Mouse (Mus musculus) lung, postnatal 36 days (tissue): Measurements from ENCODE around the gene Pik3c2g.

Experiments used
- DNase-seq: peaks from one replicate; pipeline ENCODE4 v3.0.0; 2022; ENCODE audit warnings: mixed read lengths

Pik3c2g gene

DNA sequence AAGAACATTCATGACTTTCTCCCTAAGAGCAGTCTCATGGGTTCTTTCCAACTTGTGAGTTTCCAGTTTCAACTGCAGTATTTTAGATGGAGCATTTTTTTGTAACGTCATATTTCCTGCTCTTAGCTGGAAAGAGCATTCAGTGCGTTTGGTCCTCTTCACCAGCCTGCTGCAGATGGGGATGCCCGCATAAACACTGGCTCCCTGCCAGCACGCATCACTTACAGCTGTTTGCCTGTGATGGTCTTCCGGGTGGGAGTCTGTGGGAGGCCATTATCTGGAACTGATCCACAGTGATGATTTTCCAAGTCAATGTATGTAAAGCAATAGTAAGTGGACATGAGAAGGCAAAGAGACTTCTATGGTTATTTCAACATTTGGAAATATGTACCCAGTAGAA is 151.3 kb downstream of the Pik3c2g start:
- DNase-seq: no peak

DNA sequence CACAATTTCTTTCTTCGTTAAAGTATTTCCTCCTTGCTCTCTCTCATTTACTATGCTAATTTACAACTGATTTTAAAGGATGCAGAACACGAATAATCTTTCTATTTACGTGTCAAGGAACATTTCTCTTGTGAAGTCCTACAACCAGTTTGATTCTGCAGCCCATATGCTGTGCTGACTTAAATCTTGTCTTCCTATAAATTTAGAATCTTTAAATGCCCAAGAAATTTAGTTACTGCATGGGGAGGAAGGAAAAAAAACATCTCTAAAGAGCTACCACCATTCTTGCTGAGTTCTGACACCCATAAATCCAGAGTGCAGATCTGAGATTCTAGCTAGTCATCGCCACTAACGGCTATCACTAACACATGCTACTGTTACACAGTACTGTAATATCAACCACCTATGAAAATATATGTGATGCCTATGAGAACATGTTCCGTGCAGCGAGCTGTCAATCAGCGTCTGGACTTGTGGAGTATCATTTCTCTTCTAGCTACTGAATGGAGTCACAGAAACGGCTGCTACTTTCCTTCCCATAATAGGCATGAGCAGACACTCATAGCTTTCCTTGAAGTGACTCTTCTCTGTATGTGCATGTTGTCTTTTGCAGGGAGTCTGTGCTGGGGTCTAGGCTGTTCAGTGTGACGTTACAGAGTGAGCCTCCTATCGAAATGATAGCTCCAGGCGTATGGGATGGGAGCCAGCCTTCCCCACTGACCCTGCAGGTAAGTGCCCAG is 155.8 kb downstream of the Pik3c2g start:
- no peak for DNase-seq

DNA sequence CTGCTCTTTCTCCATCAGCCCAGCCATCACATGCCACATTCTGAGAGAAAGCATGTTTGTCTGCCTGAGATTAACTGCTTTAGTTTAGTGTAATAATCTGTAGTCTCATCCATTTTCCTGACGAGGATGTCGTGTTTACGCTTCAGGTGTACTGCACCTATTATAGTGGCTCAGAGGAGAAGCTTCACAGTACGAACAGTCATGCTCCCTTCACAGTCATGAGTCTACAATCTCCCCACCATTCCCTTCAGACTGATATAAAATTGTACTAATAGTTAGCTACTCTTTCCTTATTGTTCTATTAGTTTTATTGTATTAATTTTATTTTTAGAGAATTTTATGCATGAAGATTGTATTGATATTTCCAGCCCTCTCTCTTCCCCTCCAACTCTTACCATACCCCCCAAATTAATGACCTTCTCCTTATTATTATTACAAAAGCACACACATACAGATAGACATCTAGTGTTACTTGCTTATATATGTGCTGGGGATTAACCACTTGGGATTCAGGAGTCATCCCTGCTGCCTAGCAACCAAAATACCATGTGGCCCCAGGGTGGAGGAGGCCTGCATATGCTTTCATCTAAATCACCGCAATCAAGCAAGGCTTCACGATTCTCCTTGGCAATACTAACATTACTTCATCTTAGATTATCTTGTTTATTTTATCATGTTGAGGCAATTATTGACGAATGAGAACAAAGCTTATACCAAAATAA is 159.9 kb downstream of the Pik3c2g start:
- DNase-seq: no peak

DNA sequence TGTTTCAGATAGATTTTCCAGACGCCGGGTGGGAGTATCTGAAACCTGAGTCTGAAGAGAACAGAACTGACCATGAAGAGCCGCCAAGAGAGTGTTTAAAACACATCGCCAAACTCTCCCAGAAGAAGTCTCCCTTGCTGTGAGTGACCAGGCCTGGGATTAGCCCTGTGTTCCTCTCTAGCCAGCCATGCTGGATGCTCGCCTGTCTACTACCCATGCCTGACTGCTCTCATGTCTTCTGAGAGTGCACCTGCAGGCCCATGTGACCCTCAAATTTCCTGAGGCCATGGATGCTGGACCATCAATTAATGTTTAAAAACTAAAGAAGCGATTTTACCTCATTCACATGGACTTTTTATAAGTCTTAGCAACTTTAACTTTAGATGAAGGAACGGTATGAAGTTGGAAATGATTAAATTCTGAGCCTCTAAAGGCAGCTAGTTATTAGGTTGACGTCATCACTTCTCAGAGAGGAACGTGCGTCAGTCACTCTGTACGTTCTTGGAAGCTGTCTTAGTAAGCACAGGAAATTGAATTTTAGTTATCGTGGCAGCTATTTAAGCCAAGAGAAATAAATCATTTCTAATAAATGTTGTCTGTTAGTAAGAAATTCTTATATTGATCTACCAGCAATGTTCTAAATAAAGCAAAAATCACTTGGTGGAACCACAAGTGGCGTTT is 161.2 kb downstream of the Pik3c2g start:
- DNase-seq: no peak

DNA sequence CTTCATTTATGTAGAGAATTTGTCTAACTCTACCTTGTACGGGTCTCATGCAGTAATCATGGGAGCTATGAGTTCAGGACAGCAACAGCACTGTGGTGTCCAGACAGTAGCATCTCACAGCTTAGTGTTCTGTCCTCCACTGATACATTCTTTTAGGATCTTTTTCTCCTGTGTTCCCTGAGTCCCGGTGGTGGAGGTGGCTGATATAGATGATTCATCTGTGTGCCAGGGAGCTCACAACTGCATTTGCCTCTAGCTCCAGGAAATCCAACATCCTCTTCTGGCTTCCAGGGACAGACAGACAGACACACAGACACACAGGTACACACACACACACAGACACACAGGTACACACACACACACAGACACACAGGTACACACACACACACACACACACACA is 163.6 kb downstream of the Pik3c2g start:
- DNase-seq: no peak

DNA sequence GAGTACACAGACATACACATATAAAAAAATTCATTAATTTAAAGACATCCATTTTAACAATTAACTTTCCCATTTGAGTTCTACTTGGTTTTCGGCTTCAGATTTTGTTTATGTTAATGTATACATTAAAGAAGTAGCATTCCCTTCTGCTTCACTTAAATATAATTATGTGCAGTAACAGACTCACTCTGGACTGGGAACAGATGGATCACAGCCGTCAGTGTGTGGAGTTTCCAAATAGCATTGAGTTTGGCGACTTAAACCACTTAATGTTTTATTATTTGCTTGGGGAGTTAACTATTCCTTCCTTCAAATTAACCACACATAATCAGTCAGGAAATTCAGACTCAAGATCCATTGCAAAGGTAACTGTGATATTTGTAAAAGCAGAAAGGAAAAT is 164.0 kb downstream of the Pik3c2g start:
- no peak for DNase-seq

DNA sequence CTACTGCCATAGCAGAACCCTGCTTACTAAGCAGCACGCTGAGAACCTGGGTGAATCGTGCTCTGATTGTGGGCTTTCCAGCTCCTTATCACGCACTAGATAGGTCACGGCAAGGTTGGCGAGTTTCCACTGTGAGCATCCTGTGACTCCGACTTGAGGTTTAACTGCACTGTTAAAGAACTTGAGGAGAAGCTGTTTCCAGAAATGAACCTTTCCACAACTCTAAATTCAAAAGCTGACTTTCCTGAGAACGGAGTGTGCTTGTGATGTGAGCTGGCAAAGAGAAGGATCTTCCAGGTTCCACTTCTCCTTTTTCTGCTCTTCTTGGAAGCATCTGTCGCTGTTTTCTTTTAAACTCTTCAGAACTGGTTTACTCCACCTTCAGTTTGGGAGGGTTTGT is 170.9 kb downstream of the Pik3c2g start:
- no peak for DNase-seq

DNA sequence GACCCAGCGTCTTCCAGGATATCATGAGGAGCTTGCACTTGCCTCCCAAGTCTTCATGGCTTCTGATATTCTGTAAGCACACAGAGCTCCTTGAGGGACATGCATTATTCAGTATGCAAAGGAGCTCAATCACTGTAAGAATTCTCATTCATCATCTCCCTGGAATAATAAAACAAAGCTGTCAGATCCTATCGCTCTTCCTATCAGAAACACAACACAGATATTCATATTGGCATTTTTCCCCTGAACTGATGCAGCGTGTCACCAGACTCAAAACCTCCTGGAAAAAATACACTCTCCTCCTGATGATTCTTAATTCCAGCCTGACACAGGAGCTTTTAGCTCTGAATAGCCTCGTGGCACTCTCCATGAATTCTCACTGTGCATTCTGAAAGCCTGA is 174.0 kb downstream of the Pik3c2g start:
- no peak for DNase-seq

DNA sequence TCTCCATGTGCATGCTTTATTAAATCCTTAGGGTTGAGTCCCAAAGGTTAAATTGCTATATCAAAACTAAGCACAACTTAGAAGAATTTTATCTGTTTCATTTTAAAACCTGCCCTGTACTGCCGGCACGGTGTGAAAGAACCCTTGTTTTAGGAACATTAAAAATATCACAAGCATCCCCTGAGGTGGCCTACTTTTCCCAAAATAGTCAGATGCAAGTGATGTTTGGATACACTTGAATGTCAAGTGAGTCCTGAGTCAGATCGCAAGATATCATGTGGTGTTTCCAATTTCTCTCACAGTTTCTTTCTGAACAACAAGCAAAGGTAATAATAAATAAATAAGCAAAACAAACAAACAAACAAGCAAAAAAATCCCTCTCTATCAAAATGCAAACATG is 177.4 kb downstream of the Pik3c2g start:
- no peak for DNase-seq

DNA sequence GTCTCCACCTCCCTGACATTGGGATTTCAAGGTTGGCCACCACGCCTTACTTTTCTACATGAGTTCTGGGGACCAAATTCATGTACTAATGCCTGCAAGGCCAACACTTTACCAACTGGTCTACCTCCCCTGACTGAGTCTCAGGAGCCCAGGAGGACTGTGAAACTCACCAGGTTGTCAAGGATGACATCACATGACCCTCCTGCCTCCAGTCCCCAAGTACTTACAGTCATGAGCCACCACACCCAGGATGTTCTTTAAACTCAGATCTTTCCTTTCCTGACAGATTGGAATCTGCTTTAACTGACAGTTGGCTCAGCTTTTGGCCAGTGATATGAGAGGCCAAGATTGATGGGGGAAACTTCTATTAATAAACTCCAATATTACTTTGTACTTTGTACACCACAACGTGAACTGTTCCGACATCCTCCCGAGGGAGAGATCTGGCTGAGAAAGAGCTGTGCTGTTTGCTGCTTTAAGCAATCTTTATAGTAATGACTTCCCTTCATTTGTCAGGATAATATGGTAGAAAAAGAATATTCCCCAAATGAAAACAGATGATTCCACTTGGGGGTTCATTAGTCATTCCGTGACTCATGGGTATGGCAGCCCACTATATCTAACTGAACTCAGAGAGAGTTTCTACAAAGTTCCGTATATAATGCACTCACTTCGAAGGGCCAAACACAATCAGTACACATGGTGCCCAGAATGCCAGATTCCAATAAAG is 182.9 kb downstream of the Pik3c2g start:
- DNase-seq: no peak

DNA sequence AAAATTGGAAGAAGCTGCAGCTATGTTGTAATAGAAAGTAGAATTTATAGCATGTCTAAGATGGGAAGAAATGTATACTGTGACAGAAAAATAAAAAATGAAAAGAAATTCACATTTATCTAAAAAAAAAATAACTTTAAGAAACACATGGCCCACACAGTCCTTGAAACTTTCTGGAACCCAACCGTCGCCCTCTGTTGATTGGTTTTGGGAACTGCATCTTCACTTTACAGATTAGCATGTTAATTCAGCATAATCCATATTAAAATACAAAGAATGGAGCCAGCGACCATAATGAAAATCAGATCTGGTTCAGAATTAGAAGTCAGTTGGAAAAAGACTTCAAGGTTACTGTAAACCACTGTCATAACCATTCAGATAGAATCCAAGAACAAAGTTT is 183.5 kb downstream of the Pik3c2g start:
- DNase-seq: no peak

DNA sequence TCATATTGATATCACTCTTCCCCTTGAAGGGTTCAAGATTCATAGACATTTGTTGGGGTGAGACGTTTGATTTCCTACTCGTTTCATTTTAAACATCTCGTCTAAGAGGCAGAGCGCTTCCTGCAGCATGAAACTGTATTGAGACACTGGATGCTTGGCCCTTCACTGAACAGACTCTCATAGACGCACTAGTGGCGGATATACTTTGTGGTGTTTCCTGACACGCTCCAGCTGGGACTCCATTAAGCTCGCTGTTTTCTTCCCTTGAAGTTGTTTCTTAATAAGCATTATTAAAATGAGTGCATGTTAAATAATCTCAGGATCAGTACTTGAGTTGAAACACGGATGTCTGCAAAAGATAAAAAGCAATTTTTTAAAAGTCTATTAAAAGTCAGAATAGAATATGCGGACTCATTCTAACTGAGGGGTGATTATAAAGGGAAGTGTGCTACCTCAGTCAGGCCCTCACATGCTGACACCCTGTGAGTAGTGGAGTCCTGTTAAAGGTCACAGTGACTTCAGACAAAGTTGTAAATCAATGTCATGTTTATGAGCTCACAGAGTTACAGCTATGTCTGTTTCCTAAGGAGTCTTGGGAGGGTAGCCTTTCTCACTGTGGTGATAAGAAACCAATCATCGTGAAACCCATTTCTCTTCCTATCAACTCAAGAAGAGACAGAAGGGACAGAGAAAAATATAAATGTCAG is 190.7 kb downstream of the Pik3c2g start:
- DNase-seq: peak; percentile 65

DNA sequence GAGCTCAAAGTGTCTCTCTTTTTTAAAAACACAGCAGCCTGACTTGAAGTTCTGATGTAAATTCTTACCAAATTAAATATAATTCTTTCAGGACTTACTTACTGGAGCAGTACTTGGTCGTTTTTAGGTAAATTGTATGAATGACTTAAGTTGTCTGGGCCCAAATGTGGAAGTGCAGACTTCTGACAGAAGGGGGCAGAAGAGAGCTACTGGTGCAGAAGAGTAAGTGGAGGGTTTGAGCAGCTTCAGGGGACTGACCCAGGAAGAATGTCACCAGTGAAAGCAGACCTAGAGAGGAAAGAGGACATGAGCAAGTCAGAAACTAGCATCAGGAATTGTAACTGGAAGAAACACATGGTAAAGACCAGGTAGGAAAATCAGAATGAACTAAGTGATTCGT is 193.0 kb downstream of the Pik3c2g start:
- DNase-seq: no peak

DNA sequence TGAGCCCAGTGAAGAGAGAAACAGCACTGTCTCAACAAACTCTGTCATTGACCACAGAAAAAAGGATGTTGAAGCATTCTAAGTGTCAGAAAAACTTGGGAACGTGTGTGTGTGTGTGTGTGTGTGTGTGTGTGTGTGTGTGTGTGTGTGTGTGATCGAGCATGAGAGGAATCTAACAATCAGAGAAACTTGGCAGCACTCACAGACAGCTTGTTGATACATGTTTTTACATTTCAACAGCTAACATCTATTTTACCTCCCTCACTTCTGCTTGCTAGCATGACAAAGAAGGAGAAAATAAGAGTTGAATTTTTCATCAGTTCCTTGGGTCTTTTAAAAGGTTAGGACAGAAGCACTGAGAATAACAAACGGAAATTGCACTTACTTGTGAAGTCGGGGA is 202.5 kb downstream of the Pik3c2g start:
- DNase-seq: no peak

DNA sequence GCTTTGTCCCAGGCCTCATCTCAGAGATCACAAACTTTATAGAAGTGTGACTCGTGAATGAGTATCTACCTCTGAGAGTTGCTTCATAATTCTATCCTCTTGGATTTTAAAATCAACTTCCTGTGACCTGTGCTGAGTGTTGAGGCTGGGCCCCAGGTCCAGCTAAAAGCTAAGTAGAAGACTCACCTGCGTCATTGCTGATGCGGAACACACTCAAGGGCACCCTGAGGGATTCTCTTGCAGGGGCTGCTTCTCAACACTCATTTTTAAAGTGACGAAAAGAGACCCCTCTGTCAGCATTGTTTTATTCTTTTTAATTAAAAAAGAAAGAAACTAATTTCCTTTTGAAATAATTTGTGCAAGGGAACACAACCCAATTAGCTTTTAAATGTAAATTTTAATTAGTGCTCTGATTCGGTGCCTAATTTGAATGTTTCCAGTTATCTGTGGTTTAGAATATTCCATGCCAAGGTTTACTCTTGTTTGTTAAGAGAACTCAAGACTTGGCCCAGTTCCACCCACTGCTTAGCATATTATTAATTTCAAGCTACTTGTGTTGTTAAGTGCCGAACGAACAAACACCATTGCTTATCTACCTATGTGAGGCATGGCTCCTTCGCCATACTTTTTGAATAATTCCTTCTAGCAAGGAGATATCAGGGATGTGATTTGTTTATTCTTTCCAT is 212.7 kb downstream of the Pik3c2g start:
- DNase-seq: peak; percentile 26

DNA sequence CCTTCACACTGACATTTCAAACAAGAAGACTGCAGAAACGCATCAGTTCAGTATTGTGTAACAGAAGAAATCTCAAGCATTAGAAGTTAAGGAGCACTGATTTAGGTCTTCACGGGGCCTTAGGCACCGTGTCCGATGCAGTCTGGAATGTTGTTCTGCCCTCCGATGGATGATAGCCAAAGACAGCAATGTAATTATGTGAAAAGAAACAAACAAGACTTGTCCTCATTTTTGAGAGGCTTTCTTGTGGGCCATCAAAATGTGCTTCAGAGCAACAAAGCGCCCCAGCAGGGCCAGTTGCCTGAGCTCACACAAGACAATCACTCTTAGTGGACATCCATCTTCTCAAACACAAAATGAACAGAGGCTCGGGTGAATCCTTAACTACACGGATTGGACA is 234.9 kb downstream of the Pik3c2g start:
- no peak for DNase-seq

DNA sequence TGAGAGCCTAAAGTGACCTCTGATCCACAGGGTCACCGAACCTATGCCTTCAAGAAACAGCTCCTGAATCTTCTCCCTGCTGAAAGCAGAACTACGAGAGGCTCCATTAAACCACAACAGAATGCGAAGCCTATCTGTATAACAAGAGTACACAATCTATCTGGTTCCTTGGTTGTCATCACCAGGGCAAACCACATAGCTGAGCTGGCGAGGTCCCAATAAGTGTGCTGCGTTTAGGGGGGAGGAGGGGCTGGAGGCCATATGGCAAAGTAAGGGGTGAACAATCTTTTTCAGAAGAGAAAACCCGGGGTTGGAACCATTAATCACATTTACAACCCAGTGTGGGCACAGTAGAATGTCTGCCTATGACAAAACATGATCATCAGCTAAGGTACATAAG is 251.2 kb downstream of the Pik3c2g start:
- no peak for DNase-seq

DNA sequence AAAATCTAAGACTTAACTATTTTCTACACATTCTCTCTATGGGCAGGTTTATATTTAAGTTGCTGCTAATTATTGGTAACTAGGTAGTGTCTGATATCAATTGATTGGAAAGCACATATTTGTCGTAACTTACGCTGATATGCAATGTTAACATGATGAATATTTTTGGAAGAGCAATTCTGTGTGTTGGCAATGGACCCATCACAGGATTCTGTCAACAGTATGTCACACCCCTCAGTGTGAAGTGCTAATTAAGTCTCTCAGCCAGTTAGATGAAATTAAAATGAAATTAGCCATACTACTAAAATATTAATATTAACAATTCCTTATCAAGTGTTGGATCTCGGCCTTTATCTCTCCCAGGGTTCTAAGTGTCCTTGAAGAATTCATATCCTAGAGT is 251.7 kb downstream of the Pik3c2g start:
- no peak for DNase-seq

DNA sequence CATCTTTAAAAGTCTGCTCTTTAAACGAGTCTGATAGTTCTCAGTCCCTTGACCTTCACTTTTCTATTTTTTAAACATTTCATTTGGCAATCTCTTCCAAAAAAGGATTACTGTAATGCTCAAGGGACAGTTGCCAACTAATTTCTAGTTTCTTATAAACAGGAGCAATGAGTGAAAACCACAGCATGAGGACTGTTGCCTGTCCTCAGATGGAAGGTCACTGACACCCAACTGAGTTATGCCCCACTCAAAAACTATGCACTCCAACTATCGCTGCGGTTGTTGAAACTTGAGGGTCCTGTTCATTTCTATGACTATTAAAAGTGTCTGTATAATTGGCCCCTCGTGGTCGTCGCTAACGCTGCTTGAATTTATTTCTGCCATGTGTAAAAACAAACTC is 252.9 kb downstream of the Pik3c2g start:
- DNase-seq: peak; percentile 10

DNA sequence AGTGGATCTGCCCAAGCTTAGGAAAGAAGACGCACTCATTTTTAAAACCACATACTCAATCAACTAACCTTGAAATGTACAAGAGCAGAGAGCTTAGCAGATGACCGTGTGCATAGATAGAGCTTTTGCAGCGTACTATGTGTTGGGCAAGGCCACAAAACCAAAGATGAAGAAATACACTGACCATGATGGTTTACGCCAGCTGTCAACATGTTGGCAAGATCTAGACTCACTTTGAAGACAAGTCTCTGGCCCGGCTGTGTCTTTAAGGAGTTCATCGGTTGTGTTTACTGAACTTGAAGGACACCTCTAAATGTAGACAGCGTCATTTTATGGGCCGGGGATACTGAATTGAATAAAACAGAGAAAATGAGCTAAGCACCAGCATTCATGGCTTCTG is 254.3 kb downstream of the Pik3c2g start:
- DNase-seq: peak; percentile 34

DNA sequence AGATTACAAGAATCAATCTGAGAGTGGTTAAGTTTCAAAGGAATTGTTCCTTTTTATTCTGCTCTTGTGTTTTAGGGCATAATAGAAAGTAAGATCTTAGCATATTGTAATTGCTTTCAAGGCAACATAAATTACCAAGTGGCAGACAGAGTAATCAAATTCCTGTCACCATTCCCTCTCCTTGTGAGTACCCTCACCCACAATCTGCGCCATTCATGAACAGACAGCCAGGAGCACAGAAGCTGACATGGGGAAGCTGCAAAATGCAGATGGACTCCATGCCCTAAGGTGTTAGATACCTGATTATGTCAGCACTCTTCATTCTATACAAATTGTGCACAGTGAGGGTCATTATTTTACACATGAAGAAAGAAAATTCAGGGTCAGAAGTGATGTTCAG is 255.6 kb downstream of the Pik3c2g start:
- no peak for DNase-seq

DNA sequence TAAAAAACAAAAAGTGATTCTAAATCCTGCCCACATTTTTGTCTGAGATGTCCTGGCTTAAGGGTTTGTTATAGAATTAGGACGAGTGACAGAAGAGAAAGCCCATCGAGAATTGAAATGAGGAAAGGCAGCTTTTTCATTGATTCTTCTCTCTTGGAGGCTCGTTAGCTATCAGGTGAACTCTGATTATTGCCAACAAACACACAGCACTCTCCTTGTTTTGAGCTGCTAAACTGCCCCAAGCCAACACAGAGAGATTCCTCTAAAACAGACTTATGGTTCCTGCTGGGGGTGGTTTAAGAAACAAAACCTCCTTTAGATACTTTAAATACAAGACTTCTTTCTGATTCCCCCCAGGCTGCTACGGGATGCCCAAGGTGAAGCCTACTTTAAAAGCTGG is 256.5 kb downstream of the Pik3c2g start:
- DNase-seq: no peak
